ENCODE assay signal across 8 mouse cellular contexts in the genomic region with DNA sequence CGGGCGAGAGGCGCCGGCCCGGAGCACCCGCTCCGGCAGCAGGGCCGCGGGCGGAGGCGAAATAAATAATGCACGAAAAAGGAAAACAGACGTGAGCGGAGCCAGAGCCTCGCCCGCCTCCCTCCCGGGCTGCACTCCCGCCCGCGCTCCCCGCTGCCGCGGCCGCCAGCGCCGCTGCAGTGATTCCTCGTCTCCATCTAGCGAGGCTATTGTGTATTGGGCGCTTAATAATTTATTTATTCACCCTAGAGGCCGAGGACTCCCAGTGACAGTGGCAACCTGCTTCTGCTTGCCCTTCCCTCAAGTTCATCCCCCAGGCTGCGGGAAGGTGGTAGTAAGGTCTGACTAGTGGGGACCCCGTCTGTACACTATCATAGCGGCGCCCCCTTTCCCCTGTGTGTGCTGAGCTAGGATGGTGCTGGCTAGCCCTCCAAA. TPM values are rescaled to one million over a fixed set of nuclear protein-coding genes. Genes with fewer than 3 reads are reported as not detected.
DNase-seq lines count a peak whose midpoint lies in the region; ATAC-seq lines count a peak whose summit lies in the region.

No protein-coding gene starts in this region.

- WGBS in embryonic facial prominence, embryonic 13.5 days, result under 1% methylated on average over 34 of the region's 34 CpGs
- WGBS in heart, embryonic 10.5 days, result under 1% methylated on average over 34 of the region's 34 CpGs
- 0% methylated on average over 28 of the region's 34 CpGs for WGBS in kidney, embryonic 16.5 days
- under 1% methylated on average over 33 of the region's 34 CpGs for WGBS in limb, embryonic 15.5 days

- peak; percentile 28 to 31 for DNase-seq in adrenal gland, postnatal 4 days (ENCODE audit: low spot score in 2 of 2)
- no peak for DNase-seq in heart, embryonic 10.5 days (ENCODE audit: low spot score)
- peak; percentile 59 for DNase-seq in neural tube, embryonic 10.5 days (ENCODE audit: extremely low spot score, low spot score)
- DNase-seq in urinary bladder, postnatal 25 days (ENCODE audit: low spot score), result peak; percentile 48
- no peak for DNase-seq in spleen, adult 18-20 months

- H3K9ac ChIP-seq in embryonic facial prominence, embryonic 13.5 days, result peak overlapping the region; percentile 83
- H3K9ac ChIP-seq in kidney, embryonic 16.5 days (replicated peaks; ENCODE audit: low read length), result peak overlapping the region; percentile 84
- H3K9ac ChIP-seq in limb, embryonic 15.5 days, result peak overlapping the region; percentile 64

- H3K27ac ChIP-seq in embryonic facial prominence, embryonic 13.5 days, result peak overlapping the region; percentile 85
- H3K27ac ChIP-seq in heart, embryonic 10.5 days, result peak overlapping the region; percentile 91
- H3K27ac ChIP-seq in kidney, embryonic 16.5 days (ENCODE audit: low read length), result peak overlapping the region; percentile 86
- H3K27ac ChIP-seq in limb, embryonic 15.5 days, result peak overlapping the region; percentile 80

- H3K27me3 ChIP-seq in embryonic facial prominence, embryonic 13.5 days, result peaks cover 51% of the 10 kb centered on the region
- peaks cover 68% of the 10 kb centered on the region for H3K27me3 ChIP-seq in heart, embryonic 10.5 days (ENCODE audit: insufficient read depth, poor library complexity, severe bottlenecking)
- peaks cover 10% of the 10 kb centered on the region; the same call in 1 of the 2 replicates for H3K27me3 ChIP-seq in kidney, embryonic 16.5 days (ENCODE audit: insufficient read depth, low read length)
- peaks cover 41% of the 10 kb centered on the region for H3K27me3 ChIP-seq in limb, embryonic 15.5 days

- peak overlapping the region; percentile 88 for H3K4me2 ChIP-seq in embryonic facial prominence, embryonic 13.5 days
- H3K4me2 ChIP-seq in kidney, embryonic 16.5 days (replicated peaks; ENCODE audit: low read depth, low read length), result peak overlapping the region; percentile 68
- H3K4me2 ChIP-seq in limb, embryonic 15.5 days, result peak overlapping the region; percentile 94

- peak overlapping the region; percentile 71 for H3K4me3 ChIP-seq in embryonic facial prominence, embryonic 13.5 days
- H3K4me3 ChIP-seq in heart, embryonic 10.5 days, result peak overlapping the region; percentile 75
- peak overlapping the region; percentile 68 for H3K4me3 ChIP-seq in kidney, embryonic 16.5 days (ENCODE audit: low read length)
- peak overlapping the region; percentile 74 for H3K4me3 ChIP-seq in limb, embryonic 15.5 days

- no peaks in the 10 kb centered on the region for H3K9me3 ChIP-seq in embryonic facial prominence, embryonic 13.5 days
- H3K9me3 ChIP-seq in heart, embryonic 10.5 days, result no peaks in the 10 kb centered on the region
- no peaks in the 10 kb centered on the region for H3K9me3 ChIP-seq in kidney, embryonic 16.5 days (ENCODE audit: low read length)
- no peaks in the 10 kb centered on the region for H3K9me3 ChIP-seq in limb, embryonic 15.5 days

- H3K36me3 ChIP-seq in embryonic facial prominence, embryonic 13.5 days, result no peaks in the 10 kb centered on the region
- H3K36me3 ChIP-seq in heart, embryonic 10.5 days, result no peaks in the 10 kb centered on the region
- no peaks in the 10 kb centered on the region for H3K36me3 ChIP-seq in kidney, embryonic 16.5 days (ENCODE audit: insufficient read depth, low read length)
- no peaks in the 10 kb centered on the region for H3K36me3 ChIP-seq in limb, embryonic 15.5 days

- H3K4me1 ChIP-seq in embryonic facial prominence, embryonic 13.5 days, result peaks cover 12% of the 10 kb centered on the region
- H3K4me1 ChIP-seq in heart, embryonic 10.5 days, result peaks cover 21% of the 10 kb centered on the region
- peaks cover 9% of the 10 kb centered on the region for H3K4me1 ChIP-seq in kidney, embryonic 16.5 days (ENCODE audit: insufficient read depth, low read length)
- peaks cover 13% of the 10 kb centered on the region for H3K4me1 ChIP-seq in limb, embryonic 15.5 days

- ATAC-seq in embryonic facial prominence, embryonic 13.5 days (ENCODE audit: insufficient number of reproducible peaks, insufficient read depth, low FRiP score, low TSS enrichment, low read depth), result 0 out of 2 replicates have a peak, but pooled peaks have one; percentile 32
- ATAC-seq in kidney, embryonic 16.5 days (ENCODE audit: low FRiP score, low TSS enrichment), result peak; percentile 80
- peak; percentile 16; the same call in 1 of the 2 replicates for ATAC-seq in limb, embryonic 15.5 days (ENCODE audit: insufficient number of reproducible peaks, low FRiP score, low TSS enrichment, low read depth)

RNA-seq across cellular contexts. Expression of gene Prima1, which starts 0.7 kb away (rescaled TPM):
- 1 to 10 TPM; 4.8 to 6.9 TPM for total RNA-seq in adrenal gland, postnatal 4 days (2021)
- polyA plus RNA-seq in embryonic facial prominence, embryonic 13.5 days (2015; fragmentation: Nextera tagmentation; extraction: Ambion mirVana), result 0.25 and 0.59 TPM in 2 replicates
- polyA plus RNA-seq in heart, embryonic 10.5 days (2016; fragmentation: Nextera tagmentation; extraction: Ambion mirVana), result 0.32 and 0.60 TPM in 2 replicates
- polyA plus RNA-seq in kidney, embryonic 16.5 days (2015; fragmentation: Nextera tagmentation; extraction: Ambion mirVana), result 0.47 and 1.5 TPM in 2 replicates
- 0.22 and 0.40 TPM in 2 replicates for polyA plus RNA-seq in limb, embryonic 15.5 days (2015; fragmentation: Nextera tagmentation; extraction: Ambion mirVana)

Comparison
In these comparisons a context has a peak if more than half of its experiments do, and no peak if none do; other contexts are left out.
1. DNase-seq: peak in adrenal gland, postnatal 4 days (2 of 2), neural tube, embryonic 10.5 days (single experiment) and urinary bladder, postnatal 25 days (single experiment); none in heart, embryonic 10.5 days (single experiment) and spleen, adult 18-20 months (0 of 2).
2. ATAC-seq: peak in every context shown above with its lines; median percentile 80 in kidney, embryonic 16.5 days; 32 in embryonic facial prominence, embryonic 13.5 days; 16 in limb, embryonic 15.5 days.
3. Peak in every context shown above with its lines, with median percentiles within 50 percentile points of each other: H3K27ac ChIP-seq, H3K4me2 ChIP-seq, H3K4me3 ChIP-seq and H3K9ac ChIP-seq.